9 mouse cellular contexts compared by ENCODE assay signal in genomic region chr13:112994191-112994590, GRCm38 (mm10). TPM values are rescaled to one million over a fixed set of nuclear protein-coding genes. Genes with fewer than 3 reads are reported as not detected.
DNase-seq lines count a peak whose midpoint lies in the region; ATAC-seq and TF ChIP-seq lines count a peak whose summit lies in the region.
"Had no signal": no experiment of that assay in that cellular context is flagged by ENCODE, and none has a peak within 500 bp of the region (broad histone marks: within the 10 kb centered on the region; RNA-seq: fewer than 3 reads in every experiment).

No protein-coding gene starts in this region.

- H3K36me3 ChIP-seq in heart, adult 2 months (ENCODE audit: control insufficient read depth, insufficient read depth, low read length) = no peaks in the 10 kb centered on the region
- no peaks in the 10 kb centered on the region for H3K36me3 ChIP-seq in forebrain, embryonic 16.5 days (ENCODE audit: control insufficient read depth, insufficient read depth)
- H3K36me3 ChIP-seq in liver, adult 2 months (ENCODE audit: control insufficient read depth, insufficient read depth, low read length) = no peaks in the 10 kb centered on the region
- no peaks in the 10 kb centered on the region for H3K36me3 ChIP-seq in midbrain, embryonic 16.5 days (ENCODE audit: control insufficient read depth, insufficient read depth, low read length)
- no peaks in the 10 kb centered on the region for H3K36me3 ChIP-seq in stomach, embryonic 14.5 days (ENCODE audit: control insufficient read depth, insufficient read depth, low read length)

- intact Hi-C loops in heart, adult 2 months (cut with DNase I) = no loop called here

- H3K9ac ChIP-seq in heart, adult 2 months (ENCODE audit: low read depth, low read length) = no peak overlapping the region
- H3K9ac ChIP-seq in forebrain, embryonic 16.5 days (replicated peaks; ENCODE audit: low read depth, low read length) = peak overlapping the region; percentile 40
- no peak overlapping the region for H3K9ac ChIP-seq in liver, adult 2 months (ENCODE audit: low read depth, low read length)
- H3K9ac ChIP-seq in midbrain, embryonic 16.5 days (ENCODE audit: low read depth, low read length) = peak overlapping the region; percentile 55
- no peak overlapping the region for H3K9ac ChIP-seq in stomach, embryonic 14.5 days (replicated peaks; ENCODE audit: low read depth, low read length)

- H3K4me3 ChIP-seq in heart, adult 2 months = no peak overlapping the region
- peak overlapping the region; percentile 44 for H3K4me3 ChIP-seq in forebrain, embryonic 16.5 days (replicated peaks; ENCODE audit: low read length)
- H3K4me3 ChIP-seq in liver, adult 2 months (ENCODE audit: insufficient read depth, low read depth, low read length) = peak overlapping the region; percentile 22; the same call in 1 of the 2 replicates
- H3K4me3 ChIP-seq in midbrain, embryonic 16.5 days (ENCODE audit: low read depth, low read length) = peak overlapping the region; percentile 52
- H3K4me3 ChIP-seq in stomach, embryonic 14.5 days (ENCODE audit: low read depth, low read length) = peak overlapping the region; percentile 36

- peak; percentile 57 for ATAC-seq in forebrain, embryonic 16.5 days
- ATAC-seq in midbrain, embryonic 16.5 days = peak; percentile 77
- ATAC-seq in stomach, embryonic 14.5 days (ENCODE audit: insufficient number of reproducible peaks, insufficient read depth, low FRiP score, low read depth) = peak; percentile 33; the same call in 1 of the 2 replicates

- TF ChIP-seq CTCF in heart, adult 2 months (IDR thresholded peaks at IDR 0.05) = peak; percentile 68
- peak; percentile 91 for TF ChIP-seq CTCF in liver, adult 2 months (IDR thresholded peaks at IDR 0.05; ENCODE audit: low read depth, low read length)

- no peaks in the 10 kb centered on the region for H3K79me2 ChIP-seq in heart, adult 2 months (replicated peaks; ENCODE audit: control insufficient read depth, insufficient read depth, low read length)
- no peaks in the 10 kb centered on the region for H3K79me2 ChIP-seq in liver, adult 2 months (ENCODE audit: control insufficient read depth, insufficient read depth, low read length)

- no peaks in the 10 kb centered on the region for H3K9me3 ChIP-seq in forebrain, embryonic 16.5 days (ENCODE audit: control insufficient read depth, low read length)
- no peaks in the 10 kb centered on the region for H3K9me3 ChIP-seq in midbrain, embryonic 16.5 days (replicated peaks; ENCODE audit: control insufficient read depth, low read length, poor library complexity, severe bottlenecking)
- H3K9me3 ChIP-seq in stomach, embryonic 14.5 days (ENCODE audit: control insufficient read depth, low read depth, low read length) = no peaks in the 10 kb centered on the region

- TF ChIP-seq POLR2A in heart, adult 2 months (IDR thresholded peaks at IDR 0.05; ENCODE audit: insufficient read depth, low read depth, low read length) = no peak
- no peak for TF ChIP-seq POLR2A in liver, adult 2 months (IDR thresholded peaks at IDR 0.05; ENCODE audit: extremely low read depth, insufficient read depth, low read length)

- no peak overlapping the region for H3K27ac ChIP-seq in heart, adult 2 months
- H3K27ac ChIP-seq in forebrain, embryonic 16.5 days (ENCODE audit: low read length) = no peak overlapping the region
- no peak overlapping the region for H3K27ac ChIP-seq in liver, adult 2 months (replicated peaks; ENCODE audit: insufficient read depth, low read depth, low read length)
- no peak overlapping the region for H3K27ac ChIP-seq in midbrain, embryonic 16.5 days (ENCODE audit: low read length)
- no peak overlapping the region for H3K27ac ChIP-seq in stomach, embryonic 14.5 days (ENCODE audit: low read length)
- H3K27ac ChIP-seq: macrophage had no signal

- H3K4me1 ChIP-seq in heart, adult 2 months (ENCODE audit: control insufficient read depth, insufficient read depth, low read length) = no peaks in the 10 kb centered on the region
- peaks cover 25% of the 10 kb centered on the region for H3K4me1 ChIP-seq in forebrain, embryonic 16.5 days (replicated peaks; ENCODE audit: control insufficient read depth, insufficient read depth, low read length)
- peaks cover 6% of the 10 kb centered on the region; the same call in 1 of the 2 replicates for H3K4me1 ChIP-seq in liver, adult 2 months (ENCODE audit: control insufficient read depth, insufficient read depth, low read length)
- peaks cover 23% of the 10 kb centered on the region for H3K4me1 ChIP-seq in midbrain, embryonic 16.5 days (ENCODE audit: control insufficient read depth, insufficient read depth, low read length)
- peaks cover 18% of the 10 kb centered on the region; the same call in 1 of the 2 replicates for H3K4me1 ChIP-seq in stomach, embryonic 14.5 days (ENCODE audit: control insufficient read depth, insufficient read depth, low read length)

- WGBS in heart, adult 2 months = 2% methylated on average over 25 of the region's 25 CpGs
- WGBS in forebrain, embryonic 16.5 days = 1% methylated on average over 25 of the region's 25 CpGs
- 2% methylated on average over 25 of the region's 25 CpGs for WGBS in liver, adult 2 months
- WGBS in midbrain, embryonic 16.5 days = 0% methylated on average over 25 of the region's 25 CpGs
- WGBS in stomach, embryonic 14.5 days = under 1% methylated on average over 25 of the region's 25 CpGs

- peak overlapping the region; percentile 73 for H3K4me2 ChIP-seq in forebrain, embryonic 16.5 days (ENCODE audit: low read length)
- peak overlapping the region; percentile 88 for H3K4me2 ChIP-seq in midbrain, embryonic 16.5 days (ENCODE audit: low read length)
- peak overlapping the region; percentile 64 for H3K4me2 ChIP-seq in stomach, embryonic 14.5 days (replicated peaks; ENCODE audit: low read depth, low read length)

- DNase-seq in heart, adult 2 months = peak in 1 of 2 experiments; percentile 41
- no peak for DNase-seq in heart, adult 8-10 months (ENCODE audit: low spot score)
- peak; percentile 27 for DNase-seq in cerebellum, adult 11-12 months
- DNase-seq in kidney, adult 18-20 months = peak; percentile 74
- peak; percentile 61 for DNase-seq in liver, adult 2 months (ENCODE audit: extremely low read depth, low read depth, low spot score)

- peaks cover 37% of the 10 kb centered on the region for H3K27me3 ChIP-seq in heart, adult 2 months (ENCODE audit: control insufficient read depth, insufficient read depth, low read length)
- peaks cover 76% of the 10 kb centered on the region for H3K27me3 ChIP-seq in forebrain, embryonic 16.5 days (replicated peaks; ENCODE audit: control insufficient read depth, insufficient read depth, low read length)
- H3K27me3 ChIP-seq in liver, adult 2 months (ENCODE audit: control insufficient read depth, insufficient read depth, low read length) = peaks cover 28% of the 10 kb centered on the region
- peaks cover 72% of the 10 kb centered on the region for H3K27me3 ChIP-seq in midbrain, embryonic 16.5 days (ENCODE audit: control insufficient read depth, insufficient read depth, low read depth, low read length)
- H3K27me3 ChIP-seq in stomach, embryonic 14.5 days (ENCODE audit: control insufficient read depth, insufficient read depth, low read length) = peaks cover 69% of the 10 kb centered on the region

- no peak for TF ChIP-seq EP300 in heart, adult 2 months (IDR thresholded peaks at IDR 0.05; ENCODE audit: insufficient read depth, low read depth, low read length)

RNA-seq across cellular contexts. Expression of gene Mcidas, which starts 0.5 kb away (rescaled TPM):
- total RNA-seq in heart, adult 2 months (2021) = not detected
- polyA plus RNA-seq in heart, adult 2 months (2012; rRNA removed) = 0.12 TPM in 1 of 2 replicates, not detected in the other
- total RNA-seq in heart, adult 8-10 months (2022) = not detected
- polyA plus RNA-seq in forebrain, embryonic 16.5 days (2015; fragmentation: Nextera tagmentation; extraction: Ambion mirVana) = 0.20 and 0.66 TPM in 2 replicates
- not detected in 2 replicates for total RNA-seq in liver, adult 2 months (2014; rRNA removed)
- polyA plus RNA-seq in liver, adult 2 months (2012; rRNA removed) = not detected in 2 replicates
- 0.53 and 0.57 TPM in 2 replicates for polyA plus RNA-seq in midbrain, embryonic 16.5 days (2015; fragmentation: Nextera tagmentation; extraction: Ambion mirVana)
- polyA plus RNA-seq in stomach, embryonic 14.5 days (2014; fragmentation: Nextera tagmentation; extraction: Ambion mirVana) = 0.17 TPM in 2 replicates
- polyA plus RNA-seq: macrophage had no signal

RNA-seq across cellular contexts. Expression of gene Ccno, which starts 6.6 kb away (rescaled TPM):
- under 1 TPM in 1 of 2 experiments, not detected in 1; 0.47 TPM for total RNA-seq in heart, adult 2 months (2021)
- polyA plus RNA-seq in heart, adult 2 months (2012; rRNA removed) = 0.35 and 0.51 TPM in 2 replicates
- under 1 TPM in 2 of 4 experiments, not detected in 2; 0.16 to 0.50 TPM for total RNA-seq in heart, adult 8-10 months (2022)
- polyA plus RNA-seq in forebrain, embryonic 16.5 days (2015; fragmentation: Nextera tagmentation; extraction: Ambion mirVana) = 0.51 and 1.4 TPM in 2 replicates
- total RNA-seq in liver, adult 2 months (2014; rRNA removed) = 0.20 and 0.65 TPM in 2 replicates
- 0.70 and 1.7 TPM in 2 replicates for polyA plus RNA-seq in liver, adult 2 months (2012; rRNA removed)
- 1.2 and 1.5 TPM in 2 replicates for polyA plus RNA-seq in midbrain, embryonic 16.5 days (2015; fragmentation: Nextera tagmentation; extraction: Ambion mirVana)
- 0.35 and 0.67 TPM in 2 replicates for polyA plus RNA-seq in stomach, embryonic 14.5 days (2014; fragmentation: Nextera tagmentation; extraction: Ambion mirVana)
- polyA plus RNA-seq: macrophage had no signal

RNA-seq across cellular contexts. Expression of gene Cdc20b, which starts 40.7 kb away (rescaled TPM):
- not detected for total RNA-seq in heart, adult 2 months (2021)
- polyA plus RNA-seq in heart, adult 2 months (2012; rRNA removed) = 0.14 TPM in 1 of 2 replicates, not detected in the other
- total RNA-seq in heart, adult 8-10 months (2022) = not detected
- 0.33 TPM in 1 of 2 replicates, not detected in the other for polyA plus RNA-seq in forebrain, embryonic 16.5 days (2015; fragmentation: Nextera tagmentation; extraction: Ambion mirVana)
- not detected in 2 replicates for total RNA-seq in liver, adult 2 months (2014; rRNA removed)
- not detected in 2 replicates for polyA plus RNA-seq in liver, adult 2 months (2012; rRNA removed)
- polyA plus RNA-seq in midbrain, embryonic 16.5 days (2015; fragmentation: Nextera tagmentation; extraction: Ambion mirVana) = 0.51 and 0.55 TPM in 2 replicates
- not detected in 2 replicates for polyA plus RNA-seq in stomach, embryonic 14.5 days (2014; fragmentation: Nextera tagmentation; extraction: Ambion mirVana)
- polyA plus RNA-seq: macrophage had no signal

RNA-seq across cellular contexts. Expression of gene Gpx8, which starts 52.0 kb away (rescaled TPM):
- 10 to 100 TPM; 37.1 to 37.9 TPM for total RNA-seq in heart, adult 2 months (2021)
- 9.5 and 16.9 TPM in 2 replicates for polyA plus RNA-seq in heart, adult 2 months (2012; rRNA removed)
- total RNA-seq in heart, adult 8-10 months (2022) = 10 to 100 TPM; 32.6 to 36.7 (median 35.6) TPM
- polyA plus RNA-seq in forebrain, embryonic 16.5 days (2015; fragmentation: Nextera tagmentation; extraction: Ambion mirVana) = 39.0 and 44.8 TPM in 2 replicates
- 2.7 and 2.8 TPM in 2 replicates for total RNA-seq in liver, adult 2 months (2014; rRNA removed)
- polyA plus RNA-seq in liver, adult 2 months (2012; rRNA removed) = 0.20 and 0.22 TPM in 2 replicates
- 38.4 and 40.5 TPM in 2 replicates for polyA plus RNA-seq in midbrain, embryonic 16.5 days (2015; fragmentation: Nextera tagmentation; extraction: Ambion mirVana)
- polyA plus RNA-seq in stomach, embryonic 14.5 days (2014; fragmentation: Nextera tagmentation; extraction: Ambion mirVana) = 164 and 166 TPM in 2 replicates
- polyA plus RNA-seq: macrophage had no signal

Comparison
In these comparisons a context has a peak if more than half of its experiments do, and no peak if none do; other contexts are left out.
1. H3K9ac ChIP-seq: peak in forebrain, embryonic 16.5 days (single experiment) and midbrain, embryonic 16.5 days (single experiment); none in heart, adult 2 months (single experiment), liver, adult 2 months (single experiment) and stomach, embryonic 14.5 days (single experiment).
2. Peak in every context shown above with its lines, with median percentiles within 50 percentile points of each other: ATAC-seq and H3K4me2 ChIP-seq.